Mouse (Mus musculus) stomach, embryonic 14.5 days (tissue): ENCODE measurements around the gene Nfxl1. TPM values are rescaled to one million over a fixed set of nuclear protein-coding genes. Genes with fewer than 3 reads are reported as not detected.
A peak's percentile ranks its signal among the peaks of the same experiment; 100 is the strongest.
"Not testable (repeated sequence)": the region's sequence is repeated elsewhere in the genome, so short reads cannot be mapped to it uniquely, and the experiment has no call there.

Experiments
- ATAC-seq: fragments of 200-750 bp; cut with Nextera tagmentation; 2 replicates; pipeline ENCODE4 v1.8.0; 2017; ENCODE audit warnings: low read depth, moderate TSS enrichment; ENCODE audit not compliant: insufficient number of reproducible peaks, insufficient read depth, low FRiP score
- H3K27ac ChIP-seq: fragments of 300-500 bp; sonication (generic); 2 replicates; pipeline ENCODE4 v1.5.1; 2014; ENCODE audit warnings: mild to moderate bottlenecking, low read length, moderate library complexity, mixed read lengths
- H3K27me3 ChIP-seq: fragments of 300-500 bp; sonication (generic); 2 replicates; pipeline ENCODE4 v1.6.1; 2014; ENCODE audit warnings: low read length, control low read depth, mixed read lengths; ENCODE audit not compliant: control insufficient read depth, insufficient read depth
- H3K36me3 ChIP-seq: fragments of 300-500 bp; sonication (generic); 2 replicates; pipeline ENCODE4 v1.6.1; 2014; ENCODE audit warnings: mild to moderate bottlenecking, control low read depth, low read length, moderate library complexity, mixed read lengths; ENCODE audit not compliant: control insufficient read depth, insufficient read depth
- H3K4me1 ChIP-seq: fragments of 300-500 bp; sonication (generic); 2 replicates; pipeline ENCODE4 v1.6.1; 2014; ENCODE audit warnings: low read length, control low read depth, mixed read lengths; ENCODE audit not compliant: control insufficient read depth, insufficient read depth
- H3K4me2 ChIP-seq: fragments of 300-500 bp; sonication (generic); replicated peaks from 2 replicates; pipeline ENCODE4 v1.6.1; 2014; ENCODE audit warnings: low read depth, low read length, control low read depth
- H3K4me3 ChIP-seq: fragments of 300-500 bp; sonication (generic); 2 replicates; pipeline ENCODE4 v1.5.1; 2014; ENCODE audit warnings: low read depth, low read length, control low read depth
- H3K9ac ChIP-seq: fragments of 300-500 bp; sonication (generic); replicated peaks from 2 replicates; pipeline ENCODE4 v1.6.1; 2014; ENCODE audit warnings: low read depth, mild to moderate bottlenecking, control low read depth, low read length, moderate library complexity, mixed read lengths
- H3K9me3 ChIP-seq: fragments of 300-500 bp; sonication (generic); 2 replicates; pipeline ENCODE4 v1.6.1; 2016; ENCODE audit warnings: low read depth, low read length, control low read depth; ENCODE audit not compliant: control insufficient read depth
- WGBS: fragments of 180-500 bp; shearing (Covaris S2); extraction: QIAGEN DNeasy Blood & Tissue Kit; methylation state at CpG from one replicate; pipeline ENCODE4 v1.1.7; 2014; 5-methylcytosine and 5-hydroxymethylcytosine counted together
- polyA plus RNA-seq: library from polyadenylated mRNA; unstranded; fragments of >200 nt; fragmentation: Nextera tagmentation; extraction: Ambion mirVana; gene quantifications from 2 replicates; pipeline ENCODE4 v1.2.1, GENCODE M21; 2014

Gene Nfxl1
- 22.5 and 24.2 TPM in 2 replicates for polyA plus RNA-seq

- peak; percentile 96 for ATAC-seq
- under 1% methylated on average over 42 of the region's 42 CpGs for WGBS
- peaks cover 7% of the 10 kb centered on the region; the same call in 1 of the 2 replicates for H3K4me1 ChIP-seq
- H3K27ac ChIP-seq = peak within 1 kb of the TSS; percentile 56
- peak within 1 kb of the TSS; percentile 82 for H3K9ac ChIP-seq
- H3K4me3 ChIP-seq = peak within 1 kb of the TSS; percentile 90
- no peaks in the 10 kb centered on the region for H3K9me3 ChIP-seq
- no peaks in the 10 kb centered on the region for H3K27me3 ChIP-seq
- H3K36me3 ChIP-seq = peaks cover 2% of the 10 kb centered on the region; the same call in 1 of the 2 replicates
- H3K4me2 ChIP-seq = peak within 1 kb of the TSS; percentile 62
These were observed at the start of gene Nfxl1 for GRCm38 (mm10) chr5:72559544-72560049. TSS of gene Nfxl1 (minus strand) at chr5:72559684.

GRCm38 (mm10) chr5:72603138-72603537 lies 43.7 kb upstream of the Nfxl1 start:
- no peaks in the 10 kb centered on the region for H3K36me3 ChIP-seq
- 76% methylated on average over 4 of the region's 4 CpGs for WGBS

GRCm38 (mm10) chr5:72601006-72601405 lies 41.5 kb upstream of the Nfxl1 start:
- no peak overlapping the region for H3K9ac ChIP-seq
- no peaks in the 10 kb centered on the region for H3K9me3 ChIP-seq
- no peak overlapping the region for H3K4me3 ChIP-seq
- no peaks in the 10 kb centered on the region for H3K4me1 ChIP-seq
- peak; percentile 33; the same call in 1 of the 2 replicates for ATAC-seq
- H3K27me3 ChIP-seq = no peaks in the 10 kb centered on the region
- WGBS = 19% methylated on average over 5 of the region's 5 CpGs
- H3K27ac ChIP-seq = no peak overlapping the region
- H3K36me3 ChIP-seq = no peaks in the 10 kb centered on the region
- H3K4me2 ChIP-seq = no peak overlapping the region

More at GRCm38 (mm10) chr5:72603138-72603537, 43.7 kb upstream of the Nfxl1 start:
- Histone ChIP-seq H3K4me3 (no peak overlapping the region), H3K4me2 (no peak overlapping the region), H3K9ac (no peak overlapping the region), H3K4me1 (no peaks in the 10 kb centered on the region), H3K27ac (no peak overlapping the region), H3K9me3 (no peaks in the 10 kb centered on the region), H3K27me3 (no peaks in the 10 kb centered on the region)
- no peak for ATAC-seq

DNA sequence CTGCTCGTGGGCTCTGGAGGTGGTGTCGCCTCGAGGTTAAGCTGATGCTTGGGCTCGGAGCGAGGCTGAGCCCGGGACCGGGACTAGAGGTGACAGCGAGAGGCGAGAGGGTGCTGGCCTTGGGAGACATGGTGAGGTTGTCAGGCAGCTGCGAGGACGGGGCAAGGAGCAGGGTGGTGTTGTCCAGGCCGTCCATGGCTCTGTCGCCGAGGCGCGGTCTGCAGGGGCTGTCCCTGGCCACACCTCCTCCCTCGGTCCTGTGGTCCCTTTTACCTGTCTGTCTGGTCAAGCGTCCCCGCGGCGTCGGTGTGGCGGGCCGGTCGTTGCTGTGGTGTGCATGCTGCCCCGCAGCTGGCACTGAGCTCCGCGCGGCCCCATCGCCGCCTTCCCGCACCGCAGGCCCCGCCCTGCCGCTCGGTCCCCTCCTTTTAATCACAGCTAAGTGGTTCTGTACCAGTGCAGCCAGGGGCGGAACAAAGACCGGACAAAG lies 27.8 kb upstream of the Nfxl1 start, which contains the start of gene Gm5868:
TSS of gene Gm5868 (minus strand) at position 360 of the 490 bp plus-strand sequence.
- Histone ChIP-seq H3K36me3 (no peaks in the 10 kb centered on the region), H3K9ac (no peak within 1 kb of the TSS), H3K27me3 (no peaks in the 10 kb centered on the region), H3K9me3 (no peaks in the 10 kb centered on the region), H3K27ac (no peak within 1 kb of the TSS), H3K4me2 (peak within 1 kb of the TSS; percentile 54), H3K4me1 (no peaks in the 10 kb centered on the region), H3K4me3 (peak within 1 kb of the TSS; percentile 26)
- ATAC-seq = peak; percentile 58; the same call in 1 of the 2 replicates
- 3% methylated on average over 37 of the region's 38 CpGs for WGBS

GRCm38 (mm10) chr5:72586667-72587191 lies 27.2 kb upstream of the Nfxl1 start:
- H3K9me3 ChIP-seq, ATAC-seq, H3K27me3 ChIP-seq, H3K36me3 ChIP-seq, H3K27ac ChIP-seq, H3K4me1 ChIP-seq, H3K9ac ChIP-seq: not testable (repeated sequence)
- peak overlapping the region; percentile 54 for H3K4me2 ChIP-seq
- peak overlapping the region; percentile 26 for H3K4me3 ChIP-seq
- WGBS = 40% methylated on average over 25 of the region's 25 CpGs

DNA sequence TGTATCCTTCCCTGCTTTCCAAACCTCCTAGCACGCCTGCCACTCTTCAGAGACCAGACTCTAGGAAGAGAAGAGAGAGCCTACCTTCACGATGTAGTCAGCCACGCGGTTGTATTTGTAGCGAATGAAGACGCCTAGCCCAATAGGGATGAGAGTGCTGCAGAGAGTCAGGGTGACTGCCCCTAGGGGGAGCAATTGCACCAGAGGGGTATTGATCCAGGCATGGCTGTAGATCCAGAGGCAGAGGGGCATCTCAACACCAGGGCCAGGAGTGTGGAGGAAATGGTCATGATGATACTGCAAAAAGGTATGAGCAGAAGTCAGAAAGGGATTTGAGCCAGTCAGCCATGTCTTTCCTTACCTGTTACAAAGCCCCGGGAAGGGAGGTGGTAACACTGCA lies 26.6 kb upstream of the Nfxl1 start:
- H3K4me3 ChIP-seq, H3K4me2 ChIP-seq, H3K9me3 ChIP-seq, H3K9ac ChIP-seq, H3K27ac ChIP-seq, H3K4me1 ChIP-seq, ATAC-seq, H3K36me3 ChIP-seq, H3K27me3 ChIP-seq: not testable (repeated sequence)
- WGBS = 41% methylated on average over 7 of the region's 7 CpGs

DNA sequence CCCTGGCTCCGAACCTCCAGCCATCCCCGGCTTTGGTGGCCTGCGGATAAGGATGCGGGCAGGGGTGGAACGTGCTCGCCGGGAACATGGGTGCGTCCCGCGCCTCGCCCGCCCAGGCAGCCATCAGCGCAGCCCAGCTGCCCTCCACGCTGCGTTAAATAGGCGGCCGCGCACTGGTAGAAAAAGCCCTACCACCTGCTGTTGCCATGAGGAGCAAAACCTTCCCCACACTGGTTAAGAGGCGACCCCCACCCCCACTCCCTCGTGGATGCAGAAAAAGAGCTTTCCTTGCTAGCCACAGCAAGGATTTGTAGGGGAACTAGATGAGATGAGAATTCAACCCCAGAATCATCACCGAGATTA lies 21.5 kb upstream of the Nfxl1 start, which contains the start of gene Zar1:
TSS of gene Zar1 (minus strand) at position 285 of the 363 bp plus-strand sequence.
- H3K9me3 ChIP-seq, H3K4me1 ChIP-seq, H3K36me3 ChIP-seq, H3K27ac ChIP-seq, H3K27me3 ChIP-seq: not testable (repeated sequence)
- WGBS = 26% methylated on average over 12 of the region's 21 CpGs
- H3K4me2 ChIP-seq = peak within 1 kb of the TSS; percentile 71
- ATAC-seq = 0 out of 2 replicates have a peak, but pooled peaks have one; percentile 6
- 0 out of 2 replicates have a peak within 1 kb of the TSS, but pooled peaks have one; percentile 22 for H3K9ac ChIP-seq
- peak within 1 kb of the TSS; percentile 36 for H3K4me3 ChIP-seq

GRCm38 (mm10) chr5:72580088-72580969 lies 20.8 kb upstream of the Nfxl1 start:
- peak; percentile 42; the same call in 1 of the 2 replicates for ATAC-seq
- 5% methylated on average over 57 of the region's 73 CpGs for WGBS
- not testable (repeated sequence) for H3K4me1 ChIP-seq, H3K27me3 ChIP-seq, H3K27ac ChIP-seq, H3K36me3 ChIP-seq, H3K9me3 ChIP-seq
- 0 out of 2 replicates have a peak overlapping the region, but pooled peaks have one; percentile 22 for H3K9ac ChIP-seq
- peak overlapping the region; percentile 36 for H3K4me3 ChIP-seq
- peak overlapping the region; percentile 71 for H3K4me2 ChIP-seq
